Mouse (Mus musculus) frontal cortex, adult (tissue): ENCODE results near the gene Catsper1.

Experiments
- ATAC-seq: cut with Nextera tagmentation; 2 replicates; pipeline ENCODE4 v1.9.2; 2017; ENCODE audit warnings: mild to moderate bottlenecking, moderate library complexity, mixed read lengths; ENCODE audit not compliant: low TSS enrichment

The Catsper1 gene

GRCm38 (mm10) chr19:5353609-5354008, 18.1 kb downstream of the Catsper1 start:
- no peak for ATAC-seq

GRCm38 (mm10) chr19:5356080-5356479, 20.5 kb downstream of the Catsper1 start:
- ATAC-seq = no peak

GRCm38 (mm10) chr19:5362186-5362585, 26.6 kb downstream of the Catsper1 start:
- ATAC-seq = no peak

GRCm38 (mm10) chr19:5364124-5364523, 28.6 kb downstream of the Catsper1 start:
- no peak for ATAC-seq

GRCm38 (mm10) chr19:5365751-5366150, 30.2 kb downstream of the Catsper1 start:
- no peak for ATAC-seq

GRCm38 (mm10) chr19:5366175-5367052, 30.9 kb downstream of the Catsper1 start, which contains the start of gene Eif1ad:
Eif1ad (plus strand) TSS chr19:5366741.
- ATAC-seq = peak; percentile 91

GRCm38 (mm10) chr19:5367053-5367359, 31.5 kb downstream of the Catsper1 start, which contains the start of gene Banf1:
Banf1 (minus strand) TSS chr19:5367168.
- ATAC-seq = peak; percentile 13; the same call in 1 of the 2 replicates

- ATAC-seq = no peak
Measured at GRCm38 (mm10) chr19:5367455-5367854, 31.9 kb downstream of the Catsper1 start.

- ATAC-seq = no peak
Measured at GRCm38 (mm10) chr19:5370932-5371331, 35.4 kb downstream of the Catsper1 start.

GRCm38 (mm10) chr19:5372724-5373123, 37.2 kb downstream of the Catsper1 start:
- ATAC-seq = no peak

- ATAC-seq = peak; percentile 47; the same call in 1 of the 2 replicates
Measured at GRCm38 (mm10) chr19:5374177-5374576, 38.6 kb downstream of the Catsper1 start.

- ATAC-seq = no peak
Measured at GRCm38 (mm10) chr19:5374748-5375147, 39.2 kb downstream of the Catsper1 start.

GRCm38 (mm10) chr19:5377446-5377845, 41.9 kb downstream of the Catsper1 start:
- no peak for ATAC-seq

GRCm38 (mm10) chr19:5383326-5383725, 47.8 kb downstream of the Catsper1 start:
- ATAC-seq = no peak

- ATAC-seq = no peak
Measured at GRCm38 (mm10) chr19:5384715-5385114, 49.2 kb downstream of the Catsper1 start.

GRCm38 (mm10) chr19:5388011-5388441, 52.5 kb downstream of the Catsper1 start:
- ATAC-seq = peak; percentile 15; the same call in 1 of the 2 replicates

GRCm38 (mm10) chr19:5388588-5389242, 53.2 kb downstream of the Catsper1 start, which contains the start of gene Sart1:
Sart1 (minus strand) TSS chr19:5388703.
- ATAC-seq = peak; percentile 97

GRCm38 (mm10) chr19:5389647-5390046, 54.1 kb downstream of the Catsper1 start:
- ATAC-seq = no peak

- ATAC-seq = no peak
Measured at GRCm38 (mm10) chr19:5390416-5390815, 54.9 kb downstream of the Catsper1 start.

- ATAC-seq = no peak
Measured at GRCm38 (mm10) chr19:5392892-5393291, 57.4 kb downstream of the Catsper1 start.
